Mouse (Mus musculus): ENCODE results near the gene Angel2.
"Not testable (repeated sequence)": the region's sequence is repeated elsewhere in the genome, so short reads cannot be mapped to it uniquely, and the experiment has no call there.

Gene Angel2

DNA sequence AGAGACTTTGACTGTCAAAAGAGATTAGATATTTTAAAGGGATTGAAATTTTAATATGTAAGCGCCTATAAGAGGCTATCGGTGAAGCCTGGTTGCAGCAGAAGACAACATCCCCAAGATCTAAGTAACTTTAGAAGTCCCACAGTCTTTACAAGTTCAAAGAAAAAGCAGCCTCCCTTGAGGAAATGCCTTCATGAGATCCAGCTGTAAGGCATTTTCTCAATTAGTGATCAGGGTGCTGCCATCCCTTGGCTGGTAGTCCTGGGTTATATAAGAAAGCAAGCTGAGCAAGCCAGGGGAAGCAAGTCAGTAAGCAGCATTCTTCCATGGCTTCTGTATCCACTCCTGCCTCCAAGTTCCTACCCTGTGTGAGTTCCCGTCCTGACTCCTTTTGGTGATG, at the start of gene Angel2:
Gene Angel2 (plus strand): TSS at position 301 of the 400 bp plus-strand sequence.
- DNase-seq (ENCODE audit: low spot score): not testable (repeated sequence)

DNA sequence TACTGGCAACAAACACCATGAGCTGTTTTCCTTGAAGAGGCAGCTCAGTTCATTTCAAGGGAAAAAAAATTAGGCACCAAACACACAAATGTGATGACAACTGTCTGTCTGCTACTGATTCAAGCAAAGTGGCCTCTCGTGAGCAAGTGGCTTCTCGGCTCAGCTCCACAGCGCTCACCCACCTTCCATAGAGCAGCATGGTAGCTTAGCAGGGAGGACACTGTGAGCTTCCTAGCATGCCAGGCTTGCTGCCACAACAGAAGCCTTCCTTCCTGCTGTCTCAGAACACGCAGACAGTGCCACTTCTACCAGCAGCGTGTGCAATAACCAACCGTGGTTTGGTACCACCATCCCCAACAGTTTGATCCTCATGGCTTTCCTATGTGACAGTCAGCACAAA, 49.2 kb upstream of the Angel2 start:
- DNase-seq (ENCODE audit: low spot score): no peak

DNA sequence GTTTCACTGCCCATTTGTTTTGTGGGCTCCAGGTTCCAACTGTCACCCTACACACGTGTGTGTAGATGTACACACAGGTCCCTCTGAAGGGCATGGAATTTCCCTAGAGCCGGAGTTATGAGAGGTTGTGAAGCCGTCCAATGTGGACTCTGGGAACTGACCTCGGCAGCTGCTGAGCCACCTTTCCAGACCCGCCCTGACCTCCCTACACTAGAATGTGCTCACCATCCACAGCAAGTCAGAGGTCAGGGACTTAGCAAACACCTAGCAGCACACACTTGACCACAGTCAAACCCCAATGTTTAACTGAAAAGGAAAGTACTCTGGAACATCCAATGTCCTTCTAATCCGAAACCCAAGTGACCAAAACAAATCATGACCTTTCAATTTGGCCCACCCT, 44.3 kb upstream of the Angel2 start:
- no peak for DNase-seq (ENCODE audit: low spot score)

DNA sequence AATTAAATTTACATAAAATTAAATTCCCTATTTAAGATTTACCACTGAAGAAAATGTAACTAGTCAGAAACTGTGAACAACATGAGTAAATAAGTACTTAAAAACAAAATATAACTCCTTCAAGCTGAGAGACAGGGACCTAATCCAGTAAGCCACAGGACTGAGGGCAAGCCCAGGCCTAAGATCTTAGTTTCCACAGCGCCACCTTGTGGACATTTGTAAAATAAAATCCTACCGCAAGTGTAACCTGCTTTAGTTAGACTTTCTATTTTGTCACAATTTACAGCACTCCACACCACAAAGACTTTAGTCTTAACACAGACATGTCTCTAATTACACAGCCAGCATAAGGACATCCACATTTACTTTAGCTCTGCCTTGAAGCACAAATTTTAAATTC, 43.5 kb upstream of the Angel2 start:
- DNase-seq (ENCODE audit: low spot score): peak; percentile 71

DNA sequence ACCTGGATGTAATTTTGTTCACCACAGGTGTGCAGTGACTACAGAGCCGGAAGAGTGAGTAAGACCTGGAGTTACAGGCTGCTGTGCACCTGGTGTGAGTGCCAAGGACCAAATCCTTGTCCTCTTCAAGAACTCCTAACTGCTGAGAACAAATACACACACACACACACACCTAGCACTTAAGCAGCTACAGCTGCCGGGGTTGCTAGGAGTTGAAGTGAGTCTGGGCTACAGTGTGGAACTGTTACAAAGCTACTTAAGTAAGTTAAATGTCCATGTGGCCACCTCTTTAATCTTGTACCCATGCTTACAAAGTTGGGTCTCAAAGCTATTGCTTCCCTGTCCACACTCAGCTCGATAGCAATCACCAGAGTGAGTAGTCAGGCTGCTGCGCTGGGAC, 38.9 kb upstream of the Angel2 start:
- DNase-seq (ENCODE audit: low spot score): no peak

DNA sequence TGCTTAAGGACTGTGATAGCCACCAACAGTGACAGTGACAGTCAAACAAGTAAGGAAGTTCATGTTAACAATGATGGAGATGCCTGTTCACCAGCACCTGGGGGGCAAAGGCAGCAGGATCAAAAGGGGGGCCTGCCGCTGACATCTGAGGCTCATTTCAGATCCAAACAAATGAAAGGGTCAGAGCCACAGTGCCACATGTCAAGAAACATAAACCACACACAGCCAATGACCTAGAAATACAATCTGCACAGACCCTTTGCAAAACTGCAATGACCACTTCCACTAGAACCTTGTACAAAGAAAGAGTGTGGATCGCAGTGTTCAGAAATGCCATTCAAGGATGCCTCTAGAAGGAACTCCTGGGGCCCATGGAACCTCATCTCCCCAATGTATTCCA, 36.9 kb upstream of the Angel2 start:
- DNase-seq (ENCODE audit: low spot score): no peak

DNA sequence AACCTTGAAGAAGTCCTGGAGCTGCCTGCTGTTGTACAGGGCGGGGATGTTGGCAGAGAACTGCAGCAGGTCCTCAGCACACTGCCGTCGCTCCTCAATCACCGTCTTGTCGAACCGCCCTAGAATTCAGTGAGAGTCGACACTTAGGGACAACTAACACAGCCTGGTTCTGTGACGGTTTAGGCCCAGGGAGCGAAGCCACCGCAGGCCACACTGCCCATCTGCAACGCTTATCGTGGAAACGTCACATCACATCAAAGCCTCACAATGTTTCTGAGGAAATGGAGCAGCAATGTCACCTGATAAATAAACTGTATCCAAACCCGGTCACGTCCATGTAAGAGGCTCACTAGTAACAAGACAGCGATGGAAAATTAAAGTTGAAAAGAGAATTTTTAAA, 36.3 kb upstream of the Angel2 start:
- DNase-seq (ENCODE audit: low spot score): no peak

DNA sequence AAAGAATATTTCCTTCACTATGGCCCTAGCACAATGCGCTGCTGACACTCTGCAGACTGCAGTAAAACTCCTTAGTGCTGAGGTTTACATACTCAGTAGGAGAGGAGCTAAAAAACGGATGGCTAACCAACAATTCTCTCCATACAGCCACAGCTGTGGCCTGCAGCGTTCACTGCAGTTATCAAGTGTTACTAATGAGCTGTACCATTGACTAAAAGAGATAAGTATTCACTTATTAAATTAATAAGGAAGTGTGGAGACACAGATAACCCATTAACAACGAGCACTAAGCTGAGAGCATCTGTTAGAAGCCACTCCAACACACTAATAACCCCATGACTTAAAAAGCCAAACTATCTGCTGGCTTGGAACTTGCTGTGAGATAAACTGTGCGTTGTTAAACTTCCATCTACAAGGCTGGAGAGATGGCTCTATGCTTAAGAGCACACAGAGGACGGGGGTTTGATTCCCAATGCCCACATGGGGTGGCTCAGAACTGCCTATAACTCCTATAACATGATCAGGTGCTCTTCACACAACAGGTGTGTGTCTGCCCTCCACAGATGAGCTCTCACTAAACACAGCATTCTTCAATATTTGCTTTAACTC, 31.2 kb upstream of the Angel2 start:
- DNase-seq (ENCODE audit: low spot score): no peak

DNA sequence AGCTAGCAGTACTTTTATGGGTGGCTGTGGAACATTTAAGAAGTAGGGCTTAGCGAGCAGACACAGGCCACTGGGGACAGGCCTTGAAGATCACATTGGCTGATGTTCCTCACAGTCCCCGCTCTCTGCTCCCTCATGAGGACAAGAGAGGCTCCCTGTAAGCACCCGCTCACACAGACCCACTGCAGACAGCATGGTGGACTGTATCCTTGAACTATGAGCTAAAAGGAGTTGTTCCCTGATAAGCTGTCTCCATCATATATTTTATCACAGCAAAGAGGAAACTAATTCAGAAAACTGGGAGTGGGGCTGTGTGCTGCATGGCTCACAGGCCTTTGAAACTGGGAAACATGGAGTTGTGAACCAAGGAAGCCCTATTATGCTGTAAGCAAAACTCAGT, 26.7 kb upstream of the Angel2 start:
- no peak for DNase-seq (ENCODE audit: low spot score)

DNA sequence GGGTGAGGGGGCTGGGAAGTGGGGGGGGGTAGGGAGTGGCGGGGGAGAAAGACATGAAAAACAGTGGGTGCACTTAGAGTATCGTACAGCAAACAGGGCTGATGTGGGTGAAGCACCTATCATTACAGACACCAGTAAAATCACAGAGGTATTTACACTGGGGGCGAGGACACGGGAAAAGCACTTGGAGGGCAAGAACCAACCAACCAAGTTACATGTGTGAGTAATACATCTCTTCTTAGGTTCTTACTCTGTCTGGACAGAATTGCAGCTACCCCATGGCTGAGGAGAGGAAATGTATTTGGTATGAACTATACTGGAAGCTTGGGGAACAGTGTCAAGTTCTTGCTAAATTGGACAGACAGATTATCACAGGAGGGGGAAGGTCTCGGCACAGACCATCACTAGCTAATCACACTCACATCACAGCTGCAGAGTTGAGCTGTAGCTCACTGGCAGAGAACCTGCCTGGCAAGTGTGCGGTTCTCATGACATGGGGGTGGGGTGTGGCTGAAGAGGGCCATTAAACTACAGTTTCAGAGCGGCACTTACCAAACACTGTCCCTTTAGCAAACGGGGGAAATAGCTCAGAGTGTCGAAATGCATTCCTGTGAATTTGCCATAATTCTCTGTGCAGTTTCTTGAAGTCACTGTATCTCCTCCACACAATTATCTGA, 25.9 kb upstream of the Angel2 start:
- DNase-seq (ENCODE audit: low spot score): no peak

DNA sequence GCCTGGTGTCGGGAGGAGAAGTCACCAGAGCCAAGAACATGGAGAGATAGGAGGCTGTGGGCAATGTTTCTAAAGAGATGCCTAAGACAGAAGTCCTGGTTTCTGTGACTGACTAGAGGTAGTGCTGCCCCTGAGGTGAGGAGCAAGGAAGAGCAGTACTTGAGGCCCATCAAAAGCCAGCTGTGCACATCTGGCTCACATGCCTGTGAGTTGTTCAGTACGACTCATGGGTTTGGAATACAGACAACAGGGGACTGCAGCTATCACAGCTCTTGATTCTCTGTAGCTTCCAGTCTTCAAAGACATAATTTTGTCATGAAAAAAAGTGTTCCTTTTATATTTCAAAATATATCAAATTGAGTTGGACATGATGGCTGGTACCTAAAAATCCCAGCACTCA, 23.8 kb upstream of the Angel2 start:
- no peak for DNase-seq (ENCODE audit: low spot score)

DNA sequence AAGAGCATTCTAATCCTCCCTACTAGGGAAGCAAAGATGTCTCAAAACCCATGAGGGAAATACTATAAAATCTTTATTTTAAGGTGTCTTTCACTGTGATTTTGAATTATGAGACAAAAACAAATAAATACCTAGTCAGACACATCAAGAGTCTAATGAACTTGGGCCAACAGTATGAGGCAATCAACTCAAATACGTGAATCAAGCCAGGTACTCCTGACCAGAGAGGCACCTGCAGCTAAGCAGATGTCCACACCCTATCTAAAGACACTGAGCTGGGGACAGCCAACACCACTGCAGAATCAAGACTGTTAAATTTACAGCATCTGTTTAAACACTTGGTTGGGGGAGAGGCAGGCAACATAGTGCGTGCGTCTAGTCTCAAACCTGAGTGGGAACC, 20.8 kb upstream of the Angel2 start:
- DNase-seq (ENCODE audit: low spot score): no peak

DNA sequence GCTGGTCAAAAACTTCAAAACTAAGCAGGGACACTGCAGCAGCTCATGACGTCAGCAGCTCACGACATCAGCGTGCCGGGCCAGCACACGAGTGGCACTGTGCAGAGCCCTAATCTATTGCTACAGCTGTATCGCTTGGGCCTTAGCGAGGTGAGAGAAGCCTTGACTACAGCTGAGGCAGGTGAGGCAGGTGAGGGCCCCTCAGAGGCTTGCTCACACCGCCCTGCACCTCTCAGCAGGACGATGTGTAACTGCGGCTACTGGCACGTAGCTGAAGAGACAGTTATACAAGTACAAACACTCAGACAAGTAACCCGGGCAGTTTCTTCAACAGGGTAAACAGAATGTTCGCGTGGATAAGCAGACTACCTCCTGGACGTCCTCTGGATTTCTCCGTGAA, 20.2 kb upstream of the Angel2 start:
- DNase-seq (ENCODE audit: low spot score): no peak

DNA sequence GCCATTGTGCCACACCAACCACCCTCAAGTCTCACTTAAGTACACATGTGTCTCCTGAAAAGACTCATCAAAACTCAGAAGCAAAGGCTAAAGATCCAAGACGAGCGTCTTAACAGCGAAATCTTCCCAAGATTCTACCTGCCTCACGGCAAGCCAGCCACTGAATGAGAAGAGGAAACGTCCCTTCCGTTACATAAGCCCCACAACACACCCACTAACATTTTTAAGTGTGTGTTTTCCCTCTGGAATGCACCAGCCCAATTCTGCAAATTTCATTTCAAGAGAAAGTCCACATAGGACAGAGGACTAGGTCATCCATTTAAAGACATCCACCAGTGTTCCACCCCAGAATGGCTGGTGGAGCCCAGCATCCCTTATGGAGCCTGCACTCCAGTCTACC, 14.1 kb upstream of the Angel2 start:
- DNase-seq (ENCODE audit: low spot score): no peak

DNA sequence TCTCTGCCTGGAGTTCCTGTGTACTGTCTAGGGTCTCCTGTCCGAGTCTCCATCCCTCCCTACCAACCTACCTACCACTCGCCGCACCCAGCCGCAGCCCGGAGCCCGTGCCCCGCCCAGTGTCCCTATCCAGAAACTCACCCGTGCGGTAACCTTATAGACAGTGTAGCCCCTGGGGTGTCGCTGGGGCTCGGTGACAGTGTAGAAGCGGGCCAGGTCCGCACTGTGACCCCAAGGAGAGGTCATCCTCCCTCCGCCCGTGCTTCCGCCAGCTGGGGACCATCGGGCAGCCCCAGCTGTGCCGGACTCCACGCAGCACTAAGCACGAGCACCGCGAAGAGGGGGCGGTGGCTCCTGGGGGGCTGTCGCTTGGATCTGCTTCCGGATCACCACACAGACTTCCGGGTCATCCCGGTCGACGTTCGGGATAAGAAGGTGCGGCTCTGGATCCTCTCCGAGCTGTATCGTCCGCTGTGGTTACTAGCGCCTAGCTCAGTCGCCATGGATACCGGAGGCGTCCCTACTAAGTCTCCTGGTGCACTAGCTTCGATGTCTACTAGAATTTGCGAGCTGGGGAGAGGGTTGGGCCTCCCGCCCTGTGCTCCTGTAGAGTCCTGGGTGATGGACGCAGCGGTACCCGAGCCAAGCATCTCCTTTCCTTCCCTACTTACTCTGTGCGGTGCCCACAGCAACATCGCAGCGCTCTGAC, 13.3 kb upstream of the Angel2 start, which contains the start of gene Rps6kc1:
Gene Rps6kc1 (minus strand): TSS at position 356 of the 709 bp plus-strand sequence.
- DNase-seq (ENCODE audit: low spot score): peak; percentile 85

DNA sequence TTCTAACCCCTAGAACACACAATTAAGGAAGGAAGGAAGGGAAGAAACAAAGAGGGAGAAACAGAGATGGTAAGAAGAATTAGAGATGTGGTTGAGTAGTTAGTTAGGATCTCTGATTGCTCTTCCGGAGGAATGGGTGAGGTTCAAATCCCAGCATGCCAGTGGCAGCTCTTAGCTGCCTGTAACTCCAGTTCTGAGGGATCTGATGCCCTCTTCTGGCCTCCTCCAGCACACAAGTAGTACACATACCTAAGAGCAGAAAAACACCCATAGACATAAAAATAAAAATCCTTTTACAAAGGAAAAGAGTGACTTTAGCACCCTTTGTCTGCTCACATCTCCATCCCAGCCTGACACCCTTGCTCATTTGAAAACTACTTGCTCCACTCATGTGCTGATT, 12.3 kb upstream of the Angel2 start:
- DNase-seq (ENCODE audit: low spot score): no peak

DNA sequence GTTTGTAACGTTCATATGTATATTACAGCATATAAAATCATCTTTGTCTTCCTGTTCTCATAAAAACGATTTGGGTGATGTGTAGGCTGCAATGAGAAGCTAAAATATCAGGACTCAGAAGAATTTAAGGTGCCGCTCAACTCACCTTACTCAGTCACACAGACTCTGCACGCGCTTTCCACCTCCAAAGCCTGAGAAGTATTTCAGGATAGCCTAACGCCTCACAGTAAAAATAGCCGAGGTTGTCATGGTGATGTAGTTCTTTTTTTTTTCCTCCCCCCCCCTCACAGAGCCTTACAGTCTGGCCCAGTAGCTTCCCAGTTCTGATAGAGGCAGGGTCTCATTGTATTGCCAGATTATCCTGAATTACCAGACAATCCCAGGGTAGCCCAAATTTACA, 6.0 kb upstream of the Angel2 start:
- DNase-seq (ENCODE audit: low spot score): no peak

DNA sequence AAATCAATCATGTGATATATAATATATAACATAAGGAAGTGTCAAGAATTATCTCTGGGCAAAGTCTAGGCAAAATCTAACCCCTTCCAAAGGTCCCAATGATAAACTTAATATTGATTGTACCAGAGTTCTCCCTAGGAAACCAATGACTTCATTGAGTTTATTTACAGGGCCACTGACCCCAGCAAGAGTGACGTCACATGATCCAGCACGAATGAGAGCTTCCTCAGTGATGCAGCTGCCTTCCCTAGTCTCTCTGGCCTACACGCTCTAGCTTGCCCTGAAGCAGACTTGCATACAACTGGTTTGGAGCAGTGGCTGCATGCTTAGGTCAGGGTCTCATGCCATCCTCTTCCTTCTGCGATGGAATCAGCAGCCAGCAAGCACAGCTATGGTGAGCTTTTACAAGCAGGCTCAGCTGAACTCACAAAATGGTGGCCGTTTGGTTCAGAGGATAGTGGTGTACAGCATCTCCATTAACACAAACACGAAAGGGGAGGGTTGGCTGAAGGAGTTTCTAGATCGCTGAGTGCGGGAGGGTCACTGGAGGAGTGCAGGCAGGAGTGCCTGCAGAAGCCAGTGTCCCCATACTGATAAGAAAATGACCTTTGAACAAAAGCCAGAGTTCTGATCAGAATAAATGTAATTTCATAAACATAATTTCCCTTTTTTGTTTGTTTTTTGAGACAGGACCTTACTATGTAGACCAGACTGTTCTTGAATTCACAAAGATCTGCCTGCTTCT, 5.0 kb upstream of the Angel2 start:
- no peak for DNase-seq (ENCODE audit: low spot score)

DNA sequence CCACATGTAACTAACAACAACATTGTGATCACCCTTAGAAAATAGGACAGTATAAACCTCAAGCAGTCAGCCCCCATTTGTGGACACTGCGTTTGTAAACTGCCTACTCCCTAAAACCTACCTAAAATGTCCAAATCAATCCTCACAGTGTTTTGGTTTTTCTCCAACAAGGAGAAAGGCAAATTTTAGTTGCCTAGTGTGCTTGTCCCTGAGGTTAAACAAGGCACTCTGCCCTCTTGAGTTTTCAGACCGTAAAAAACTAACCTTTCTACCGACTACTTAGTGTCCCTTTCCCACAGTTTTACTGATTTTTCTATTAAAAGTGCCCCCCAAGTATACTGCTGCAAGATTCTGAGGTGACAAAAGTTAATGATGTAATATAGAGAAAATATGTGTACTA, 2.4 kb downstream of the Angel2 start:
- no peak for DNase-seq (ENCODE audit: low spot score)

DNA sequence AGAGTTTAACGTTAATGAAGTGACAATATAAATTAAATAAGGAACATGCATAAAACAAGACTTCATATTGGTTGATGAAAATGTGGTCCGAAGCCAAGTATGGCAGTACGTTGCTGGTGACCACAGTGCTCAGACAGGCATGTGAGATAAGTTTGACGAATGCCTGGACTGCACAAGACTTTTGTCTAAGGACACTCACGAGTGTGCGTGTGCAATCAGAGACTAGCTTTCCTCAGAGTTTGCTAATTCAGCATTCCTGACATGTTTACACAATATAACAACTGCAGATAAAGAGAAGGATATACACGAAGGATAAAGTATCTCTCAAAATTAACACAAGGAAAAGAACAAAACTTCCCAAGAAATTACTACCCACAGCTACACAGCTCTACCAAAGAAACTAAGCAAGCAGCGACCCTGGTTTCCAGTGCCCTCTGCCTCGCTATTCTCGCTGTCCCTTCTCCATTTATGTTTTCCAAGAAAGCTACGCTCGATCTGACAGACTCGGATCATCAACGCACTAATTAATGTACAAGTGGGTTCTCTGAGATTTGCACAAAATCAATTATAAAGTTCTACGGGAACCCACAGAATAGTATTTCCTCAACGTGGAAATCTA, 2.9 kb downstream of the Angel2 start:
- no peak for DNase-seq (ENCODE audit: low spot score)

DNA sequence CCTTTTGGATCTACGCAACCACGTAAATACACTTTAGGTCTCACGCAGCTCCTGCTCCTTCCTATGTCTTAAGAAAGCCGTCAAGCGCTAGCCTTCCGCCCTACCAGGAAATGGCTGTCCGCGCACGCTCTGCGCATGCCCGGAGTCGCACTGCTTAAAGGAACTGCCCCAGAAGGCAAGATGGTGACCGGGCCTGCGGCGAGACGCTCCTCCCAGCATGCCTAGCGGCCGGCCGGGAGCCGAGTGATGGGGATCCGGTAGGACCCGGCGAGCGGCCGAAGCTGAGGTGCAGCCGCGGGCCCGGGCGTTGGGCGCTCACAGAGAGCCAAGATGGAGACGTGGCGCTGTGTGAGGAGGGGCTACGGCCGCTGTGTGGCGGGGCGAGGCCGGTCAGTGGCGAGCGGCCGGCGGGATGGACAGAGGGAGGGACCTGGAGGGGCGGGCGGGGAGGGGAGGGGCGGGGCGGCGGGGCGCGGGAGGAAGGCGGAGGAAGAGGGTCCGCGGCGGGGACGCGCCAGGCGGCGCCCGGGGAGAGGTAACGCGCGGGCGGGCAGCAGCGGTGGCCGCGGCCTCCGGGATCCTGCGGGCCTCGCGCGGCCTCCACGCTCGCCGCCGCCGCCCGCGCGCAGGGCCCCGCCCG, 3.6 kb downstream of the Angel2 start:
- DNase-seq (ENCODE audit: low spot score): peak; percentile 97

Data from testis, postnatal 10 days (tissue).